Mouse (Mus musculus): Measurements from ENCODE around the gene Zdhhc13. TPM values are rescaled to one million over a fixed set of nuclear protein-coding genes. Genes with fewer than 3 reads are reported as not detected.

The Zdhhc13 gene
- total RNA-seq, 2 experiments from 2014 or later: 21.4 to 23.4 TPM

Other genes with a start within 250 kb of the Zdhhc13 start
- gene Mrgprb2, start 230.9 kb upstream of the Zdhhc13 start, total RNA-seq (2021): not detected
- gene Mrgprb3, start 145.2 kb upstream of the Zdhhc13 start, total RNA-seq (2021): not detected
- gene Csrp3, start 59.0 kb downstream of the Zdhhc13 start, total RNA-seq (2021): not detected
- gene E2f8, start 92.6 kb downstream of the Zdhhc13 start, total RNA-seq (2021): under 1 TPM; 0.17 to 0.30 TPM
- 100 to 1,000 TPM in 1 of 2 experiments, 10 to 100 TPM in 1; 77.4 to 100 TPM for gene Nav2, start 119.7 kb downstream of the Zdhhc13 start, total RNA-seq (2021)

Measured in layer of hippocampus, postnatal 36 days (tissue).